ENCODE assay signal across 9 mouse cellular contexts in genomic region chr13:23466911-23467310, GRCm38 (mm10). TPM values are rescaled to one million over a fixed set of nuclear protein-coding genes. Genes with fewer than 3 reads are reported as not detected.
DNase-seq lines count a peak whose midpoint lies in the region; ATAC-seq and TF ChIP-seq lines count a peak whose summit lies in the region.
"Had no signal": no experiment of that assay in that cellular context is flagged by ENCODE, and none has a peak within 500 bp of the region (broad histone marks: within the 10 kb centered on the region; RNA-seq: fewer than 3 reads in every experiment).

No protein-coding gene starts in this region.

- H3K4me1 ChIP-seq in midbrain, embryonic 10.5 days, result peaks cover 27% of the 10 kb centered on the region
- peaks cover 10% of the 10 kb centered on the region for H3K4me1 ChIP-seq in midbrain, embryonic 16.5 days (ENCODE audit: control insufficient read depth, insufficient read depth, low read length)
- no peaks in the 10 kb centered on the region for H3K4me1 ChIP-seq in cerebellum, adult 2 months (ENCODE audit: control insufficient read depth, insufficient read depth, low read length)

- H3K9me3 ChIP-seq in midbrain, embryonic 10.5 days (replicated peaks), result no peaks in the 10 kb centered on the region
- no peaks in the 10 kb centered on the region for H3K9me3 ChIP-seq in midbrain, embryonic 16.5 days (replicated peaks; ENCODE audit: control insufficient read depth, low read length, poor library complexity, severe bottlenecking)

- no peak overlapping the region for H3K27ac ChIP-seq in midbrain, embryonic 10.5 days (replicated peaks)
- H3K27ac ChIP-seq in midbrain, embryonic 16.5 days (ENCODE audit: low read length), result no peak overlapping the region
- H3K27ac ChIP-seq in cerebellum, adult 2 months (ENCODE audit: insufficient read depth, low read length), result no peak overlapping the region

- ATAC-seq in midbrain, embryonic 16.5 days, result no peak
- ATAC-seq in inflammation-experienced regulatory T-cells, adult 6 months, result peak; percentile 27
- ATAC-seq in megakaryocyte progenitor cell, adult 5-6 weeks (replicated peaks; ENCODE audit: poor library complexity), result peak; percentile 68

- 1% methylated on average over 9 of the region's 9 CpGs for WGBS in midbrain, embryonic 10.5 days
- 1% methylated on average over 9 of the region's 9 CpGs for WGBS in midbrain, embryonic 16.5 days
- WGBS in cerebellum, adult 2 months, result 14% methylated on average over 9 of the region's 9 CpGs

- intact Hi-C loops in left cerebral cortex, postnatal 10 days (cut with DNase I), result loop anchor here (5.0 kb wide), 1 partner anchor 35 kb away; no protein-coding TSS in a partner anchor

- no peak overlapping the region for H3K9ac ChIP-seq in midbrain, embryonic 16.5 days (ENCODE audit: low read depth, low read length)

- no peak overlapping the region for H3K4me2 ChIP-seq in midbrain, embryonic 16.5 days (ENCODE audit: low read length)

- peak; percentile 83 for DNase-seq in midbrain, embryonic 10.5 days (ENCODE audit: low spot score)
- DNase-seq in cerebellum, adult 2 months, result peak; percentile 64 to 66
- peak; percentile 95 for DNase-seq in forelimb bud, embryonic 11.5 days (ENCODE audit: low read depth, low spot score)
- peak; percentile 35 to 64 for DNase-seq in left cerebral cortex, postnatal 10 days (ENCODE audit: extremely low spot score in 1 of 2, low spot score in 2 of 2)
- DNase-seq in spleen, postnatal 36 days (ENCODE audit: low spot score in 2 of 2), result peak; percentile 58 to 61

- no peaks in the 10 kb centered on the region for H3K36me3 ChIP-seq in midbrain, embryonic 10.5 days
- H3K36me3 ChIP-seq in midbrain, embryonic 16.5 days (ENCODE audit: control insufficient read depth, insufficient read depth, low read length), result no peaks in the 10 kb centered on the region

- H3K27me3 ChIP-seq in midbrain, embryonic 10.5 days (ENCODE audit: low read depth, poor library complexity, severe bottlenecking), result peaks cover 6% of the 10 kb centered on the region
- no peaks in the 10 kb centered on the region for H3K27me3 ChIP-seq in midbrain, embryonic 16.5 days (ENCODE audit: control insufficient read depth, insufficient read depth, low read depth, low read length)
- no peaks in the 10 kb centered on the region for H3K27me3 ChIP-seq in cerebellum, adult 2 months (ENCODE audit: control insufficient read depth, insufficient read depth, low read length)

- 0 out of 2 replicates have a peak overlapping the region, but pooled peaks have one; percentile 5 for H3K4me3 ChIP-seq in midbrain, embryonic 10.5 days
- H3K4me3 ChIP-seq in midbrain, embryonic 16.5 days (ENCODE audit: low read depth, low read length), result no peak overlapping the region
- H3K4me3 ChIP-seq in cerebellum, adult 2 months (replicated peaks; ENCODE audit: insufficient read depth, low read depth, low read length), result no peak overlapping the region
- H3K4me3 ChIP-seq: myocyte had no signal

- TF ChIP-seq POLR2A in cerebellum, adult 2 months (IDR thresholded peaks at IDR 0.05; ENCODE audit: borderline replicate concordance, insufficient read depth, low read length), result no peak

- TF ChIP-seq CTCF in cerebellum, adult 2 months (IDR thresholded peaks at IDR 0.05; ENCODE audit: borderline replicate concordance, insufficient read depth, low read depth, low read length), result no peak

RNA-seq across cellular contexts. Expression of gene Btn1a1, which starts 1.2 kb away (rescaled TPM):
- 0.04 and 0.06 TPM in 2 replicates for polyA plus RNA-seq in midbrain, embryonic 10.5 days (2016; fragmentation: Nextera tagmentation; extraction: Ambion mirVana)
- 0.10 and 0.31 TPM in 2 replicates for polyA plus RNA-seq in midbrain, embryonic 16.5 days (2015; fragmentation: Nextera tagmentation; extraction: Ambion mirVana)
- polyA plus RNA-seq in cerebellum, adult 2 months (2012; rRNA removed), result 0.21 and 0.32 TPM in 2 replicates
- not detected for polyA plus RNA-seq in inflammation-experienced regulatory T-cells, adult 6 months (2017; shearing (Covaris generic))
- not detected for total RNA-seq in left cerebral cortex, postnatal 10 days (2021)
- total RNA-seq in megakaryocyte progenitor cell, adult 5-6 weeks (2015), result not detected in 2 replicates
- not detected in 2 replicates for total RNA-seq in megakaryocyte progenitor cell, adult 5-6 weeks (2017)

RNA-seq across cellular contexts. Expression of gene Btn2a2, which starts 21.7 kb away (rescaled TPM):
- 0.26 and 0.38 TPM in 2 replicates for polyA plus RNA-seq in midbrain, embryonic 10.5 days (2016; fragmentation: Nextera tagmentation; extraction: Ambion mirVana)
- 0.15 TPM in 1 of 2 replicates, not detected in the other for polyA plus RNA-seq in midbrain, embryonic 16.5 days (2015; fragmentation: Nextera tagmentation; extraction: Ambion mirVana)
- 0.20 and 0.21 TPM in 2 replicates for polyA plus RNA-seq in cerebellum, adult 2 months (2012; rRNA removed)
- polyA plus RNA-seq in inflammation-experienced regulatory T-cells, adult 6 months (2017; shearing (Covaris generic)), result not detected
- total RNA-seq in left cerebral cortex, postnatal 10 days (2021), result under 1 TPM; 0.75 to 0.88 TPM
- not detected in 2 replicates for total RNA-seq in megakaryocyte progenitor cell, adult 5-6 weeks (2015)
- total RNA-seq in megakaryocyte progenitor cell, adult 5-6 weeks (2017), result 0.17 TPM in 1 of 2 replicates, not detected in the other

RNA-seq across cellular contexts. Expression of gene Abt1, which starts 43.2 kb away (rescaled TPM):
- polyA plus RNA-seq in midbrain, embryonic 10.5 days (2016; fragmentation: Nextera tagmentation; extraction: Ambion mirVana), result 14.3 and 14.7 TPM in 2 replicates
- polyA plus RNA-seq in midbrain, embryonic 16.5 days (2015; fragmentation: Nextera tagmentation; extraction: Ambion mirVana), result 9.1 and 11.0 TPM in 2 replicates
- polyA plus RNA-seq in cerebellum, adult 2 months (2012; rRNA removed), result 9.8 and 10.7 TPM in 2 replicates
- 10 to 100 TPM; 11.3 to 13.4 (median 12.2) TPM for polyA plus RNA-seq in inflammation-experienced regulatory T-cells, adult 6 months (2017; shearing (Covaris generic))
- 1 to 10 TPM; 6.3 to 6.5 TPM for total RNA-seq in left cerebral cortex, postnatal 10 days (2021)
- total RNA-seq in megakaryocyte progenitor cell, adult 5-6 weeks (2015), result 7.1 and 7.4 TPM in 2 replicates
- 9.5 and 11.0 TPM in 2 replicates for total RNA-seq in megakaryocyte progenitor cell, adult 5-6 weeks (2017)
